Mouse (Mus musculus) liver, embryonic 14.5 days (tissue): Measurements from ENCODE around the gene Igflr1. TPM values are rescaled to one million over a fixed set of nuclear protein-coding genes. Genes with fewer than 3 reads are reported as not detected.

Source experiments
- ATAC-seq: fragments of 200-750 bp; cut with Nextera tagmentation; 2 replicates; pipeline ENCODE4 v1.8.0; 2017; ENCODE audit warnings: moderate number of reproducible peaks, mild to moderate bottlenecking, moderate library complexity; ENCODE audit not compliant: insufficient read depth
- DNase-seq, 3 experiments: peaks; one replicate each; pipeline ENCODE4 v3.0.0-alpha.2; 2012 to 2013; ENCODE audit warnings: low read depth in 3 of 3, low spot score in 3 of 3
- H3K27ac ChIP-seq: fragments of 300-500 bp; sonication (generic); 2 replicates; pipeline ENCODE4 v1.5.1; 2014; ENCODE audit warnings: moderate library complexity, mild to moderate bottlenecking, control low read depth, inconsistent platforms
- H3K27me3 ChIP-seq: fragments of 300-500 bp; sonication (generic); 2 replicates; pipeline ENCODE4 v1.6.1; 2014; ENCODE audit warnings: mild to moderate bottlenecking, low read length, moderate library complexity; ENCODE audit not compliant: control insufficient read depth, insufficient read depth
- H3K36me3 ChIP-seq: fragments of 300-500 bp; sonication (generic); replicated peaks from 2 replicates; pipeline ENCODE4 v1.6.1; 2014; ENCODE audit warnings: low read depth; ENCODE audit not compliant: control insufficient read depth, insufficient read depth
- H3K4me1 ChIP-seq, 2 experiments: fragments of 200-500 bp in 1 of 2; fragments of 300-500 bp in 1 of 2; sonication (generic) in 1 of 2; replicated peaks; 2 replicates each; pipeline ENCODE4 v1.6.1; 2012 to 2014; ENCODE audit warnings: antibody characterized with exemption in 1 of 2, inconsistent platforms in 1 of 2, low read length in 1 of 2; ENCODE audit not compliant: control insufficient read depth in 2 of 2, insufficient read depth in 2 of 2
- H3K4me2 ChIP-seq: fragments of 300-500 bp; sonication (generic); 2 replicates; pipeline ENCODE4 v1.6.1; 2014; ENCODE audit warnings: low read depth, mild to moderate bottlenecking, control low read depth, moderate library complexity
- H3K4me3 ChIP-seq, 2 experiments: fragments of 200-500 bp in 1 of 2; fragments of 300-500 bp in 1 of 2; sonication (generic) in 1 of 2; 2 replicates each; pipeline ENCODE4 v1.5.1; 2012 to 2014; ENCODE audit warnings: low read depth in 2 of 2, low read length in 2 of 2, mild to moderate bottlenecking in 2 of 2, control low read depth in 1 of 2, inconsistent platforms in 1 of 2, moderate library complexity in 1 of 2; ENCODE audit not compliant: insufficient read depth in 1 of 2
- H3K9ac ChIP-seq: fragments of 300-500 bp; sonication (generic); replicated peaks from 2 replicates; pipeline ENCODE4 v1.6.1; 2014; ENCODE audit warnings: mild to moderate bottlenecking, control low read depth, moderate library complexity
- H3K9me3 ChIP-seq: fragments of 300-500 bp; sonication (generic); 2 replicates; pipeline ENCODE4 v1.6.1; 2016; ENCODE audit warnings: low read length, mixed read lengths; ENCODE audit not compliant: control insufficient read depth
- CTCF ChIP-seq: IDR thresholded peaks from 2 replicates; pipeline ENCODE4 v1.5.1; 2016; ENCODE audit warnings: antibody characterized with exemption, low read depth, control low read depth
- EP300 ChIP-seq: IDR thresholded peaks from 2 replicates; pipeline ENCODE4 v1.6.1; 2016; ENCODE audit warnings: antibody characterized with exemption, low read depth
- WGBS: fragments of 180-500 bp; shearing (Covaris S2); extraction: QIAGEN DNeasy Blood & Tissue Kit; methylation state at CpG from one replicate; pipeline ENCODE4 v1.1.7; 2014; ENCODE audit not compliant: insufficient replicate concordance; 5-methylcytosine and 5-hydroxymethylcytosine counted together
- polyA plus RNA-seq, 2 experiments: library from polyadenylated mRNA; depleted of rRNA in 1 of 2; stranded (reverse) in 1 of 2; unstranded in 1 of 2; fragments of >200 nt; fragmentation: Nextera tagmentation in 1 of 2; extraction: Ambion mirVana in 1 of 2; gene quantifications; 2 replicates each; pipeline versions ENCODE4 v1.2.1 to v1.2.3; 2012 to 2014

Gene Igflr1
- polyA plus RNA-seq, 2 experiments: 1.2 to 1.5 TPM

DNA sequence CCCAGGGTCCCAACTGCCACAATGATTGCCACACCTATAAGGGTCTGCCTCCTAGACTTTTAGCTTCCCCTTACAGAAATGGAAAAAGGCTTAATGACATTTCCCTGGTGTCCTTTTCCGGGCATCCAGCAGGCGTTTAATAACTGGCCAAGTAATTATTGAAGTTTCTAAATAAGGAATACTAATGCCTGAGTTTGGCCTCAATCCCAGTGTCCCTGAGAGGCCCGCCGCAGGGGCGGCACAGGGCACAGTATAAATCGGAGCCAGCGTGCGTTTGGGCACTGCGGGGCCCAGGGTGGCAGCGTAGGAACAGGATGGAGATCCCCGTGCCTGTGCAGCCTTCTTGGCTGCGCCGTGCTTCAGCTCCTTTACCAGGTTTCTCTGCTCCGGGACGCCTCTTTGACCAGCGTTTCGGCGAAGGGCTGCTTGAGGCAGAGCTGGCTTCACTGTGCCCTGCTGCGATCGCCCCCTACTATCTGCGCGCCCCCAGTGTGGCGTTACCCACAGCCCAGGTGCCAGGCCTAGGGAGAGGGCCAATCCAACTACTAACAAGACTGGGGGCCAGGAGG is 12.1 kb upstream of the Igflr1 start:
- no peaks in the 10 kb centered on the region for H3K9me3 ChIP-seq
- peaks cover 19% of the 10 kb centered on the region for H3K36me3 ChIP-seq
- DNase-seq (no peak), ATAC-seq (no peak)
- no peaks in the 10 kb centered on the region for H3K27me3 ChIP-seq
- peak overlapping the region; percentile 96 for H3K9ac ChIP-seq
- H3K4me1 ChIP-seq: peaks cover 7% of the 10 kb centered on the region in 2 experiments
- WGBS: 4% methylated on average over 23 of the region's 23 CpGs
- TF ChIP-seq CTCF: no peak
- no peak for TF ChIP-seq EP300
- H3K4me2 ChIP-seq: peak overlapping the region; percentile 99
- peak overlapping the region; percentile 95 for H3K27ac ChIP-seq
- peak overlapping the region; percentile 83 to 90 for H3K4me3 ChIP-seq

DNA sequence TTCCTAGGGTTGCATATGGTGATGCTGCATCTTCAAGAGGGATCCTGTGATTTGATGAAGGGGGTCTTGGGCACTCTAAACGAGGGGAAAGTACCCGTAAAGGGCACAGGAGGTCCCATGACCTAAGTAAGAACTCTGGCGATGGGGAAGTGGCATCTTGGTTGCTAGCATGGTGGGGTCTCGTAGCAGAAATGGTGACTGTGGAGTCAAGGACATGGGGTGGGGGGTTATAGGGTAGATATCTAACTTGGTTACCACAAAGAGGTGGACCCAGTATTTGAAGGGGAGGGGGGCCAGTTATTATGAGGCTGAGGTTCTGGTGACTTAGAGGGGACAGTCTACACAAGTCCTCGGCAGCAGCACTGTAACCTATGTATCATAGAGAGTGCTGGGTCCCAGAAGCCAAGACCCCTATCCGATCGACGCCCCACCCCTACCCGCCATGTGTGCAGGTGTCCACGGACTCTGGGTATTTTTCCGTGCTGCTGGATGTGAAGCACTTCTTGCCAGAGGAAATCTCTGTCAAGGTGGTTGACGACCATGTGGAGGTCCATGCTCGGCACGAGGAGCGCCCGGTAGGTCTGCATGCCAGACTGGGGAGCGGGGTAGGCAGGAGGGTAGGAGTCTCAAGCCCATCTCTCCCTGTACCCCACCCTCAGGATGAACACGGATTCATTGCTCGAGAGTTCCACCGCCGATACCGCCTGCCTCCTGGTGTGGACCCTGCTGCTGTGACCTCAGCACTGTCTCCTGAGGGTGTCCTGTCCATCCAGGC is 11.2 kb upstream of the Igflr1 start:
- Histone ChIP-seq H3K4me1 (peaks cover 14% of the 10 kb centered on the region in 2 experiments), H3K4me3 (peak overlapping the region in 1 of 2 experiments; percentile 83; a peak in 3 of 4 replicates), H3K27ac (no peak overlapping the region), H3K27me3 (no peaks in the 10 kb centered on the region), H3K9me3 (no peaks in the 10 kb centered on the region), H3K36me3 (peaks cover 19% of the 10 kb centered on the region), H3K9ac (peak overlapping the region; percentile 96), H3K4me2 (peak overlapping the region; percentile 99)
- TF ChIP-seq EP300: no peak
- no peak for TF ChIP-seq CTCF
- DNase-seq (no peak), ATAC-seq (no peak)
- WGBS: 81% methylated on average over 22 of the region's 22 CpGs

DNA sequence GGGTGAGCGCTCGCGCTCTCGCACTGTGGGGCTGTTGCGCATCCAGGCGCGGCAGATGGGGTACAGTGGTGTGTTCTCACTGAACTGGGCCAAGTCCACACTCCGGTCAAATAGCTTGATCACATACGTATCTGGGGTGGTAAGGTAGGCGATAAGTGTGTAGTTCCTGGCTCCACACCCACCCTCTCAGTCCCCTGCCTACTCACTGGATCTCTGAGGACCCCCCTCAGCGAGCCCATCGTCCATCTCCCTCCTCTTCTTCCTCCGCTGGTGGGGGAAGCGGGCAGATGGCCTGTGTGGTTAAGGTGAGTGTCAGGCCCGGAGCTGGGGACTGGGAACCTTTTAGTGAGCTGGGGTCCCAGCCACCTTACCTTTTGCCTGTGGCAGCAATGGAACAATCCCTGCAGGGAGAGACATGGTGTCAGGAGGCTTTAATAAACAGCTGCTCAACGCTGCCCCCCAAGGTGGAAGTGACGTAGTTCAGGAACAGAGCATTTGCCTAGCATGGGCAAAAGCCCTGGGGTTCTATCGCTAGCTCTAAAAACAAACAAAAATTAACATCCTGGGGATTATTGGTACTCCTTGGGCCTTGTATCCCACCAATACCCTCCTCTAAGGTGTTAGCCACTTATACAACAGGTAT is 8.2 kb upstream of the Igflr1 start:
- ATAC-seq: no peak
- Histone ChIP-seq H3K4me3 (no peak overlapping the region), H3K36me3 (peaks cover 19% of the 10 kb centered on the region), H3K27me3 (no peaks in the 10 kb centered on the region), H3K4me1 (peaks cover 15 to 17% of the 10 kb centered on the region in 2 experiments), H3K9me3 (no peaks in the 10 kb centered on the region), H3K27ac (no peak overlapping the region), H3K4me2 (no peak overlapping the region), H3K9ac (no peak overlapping the region)
- WGBS: 85% methylated on average over 18 of the region's 18 CpGs
- DNase-seq: no peak
- TF ChIP-seq EP300 (no peak), CTCF (peak; percentile 59)

DNA sequence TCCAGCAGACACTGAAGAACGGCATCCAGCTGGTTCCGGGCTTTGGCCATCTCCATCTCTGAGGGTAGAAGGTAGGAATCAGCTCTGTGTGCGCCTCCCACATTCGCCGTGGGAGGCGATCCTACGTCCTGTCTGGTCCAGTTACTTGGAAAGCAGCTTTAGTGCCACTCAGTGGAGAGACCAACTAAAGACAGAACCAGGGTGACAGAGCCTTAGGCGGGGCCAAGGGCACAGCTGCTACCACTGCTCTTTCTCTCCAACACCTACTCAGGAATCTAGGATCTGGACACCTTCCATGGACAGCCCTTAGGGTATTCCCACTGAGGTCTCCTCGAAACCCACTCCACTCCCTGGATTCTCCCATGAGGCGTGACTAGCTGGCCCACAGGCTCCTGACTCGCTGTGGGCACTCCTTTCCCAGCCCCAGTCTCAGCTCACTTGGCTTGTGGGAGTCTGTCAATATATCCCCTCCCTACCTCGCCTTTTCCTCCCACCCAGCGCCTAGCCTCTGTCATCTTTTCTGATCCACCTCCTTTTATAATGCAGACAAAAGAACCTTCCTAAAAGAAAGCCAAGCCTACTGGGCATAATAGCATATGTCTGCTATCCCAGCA is 7.2 kb upstream of the Igflr1 start:
- ATAC-seq (no peak), DNase-seq (no peak)
- peak overlapping the region; percentile 77 for H3K9ac ChIP-seq
- no peaks in the 10 kb centered on the region for H3K27me3 ChIP-seq
- H3K4me1 ChIP-seq: peaks cover 16 to 17% of the 10 kb centered on the region in 2 experiments
- 83% methylated on average over 13 of the region's 13 CpGs for WGBS
- H3K9me3 ChIP-seq: no peaks in the 10 kb centered on the region
- peak overlapping the region; percentile 92 for H3K4me2 ChIP-seq
- peak overlapping the region; percentile 83 to 90; a peak in 3 of 4 replicates for H3K4me3 ChIP-seq
- H3K36me3 ChIP-seq: peaks cover 19% of the 10 kb centered on the region
- peak overlapping the region; percentile 78; the same call in 1 of the 2 replicates for H3K27ac ChIP-seq
- TF ChIP-seq EP300 (no peak), CTCF (no peak)
